Mouse (Mus musculus): ENCODE results near the gene Rbm17.

DNA sequence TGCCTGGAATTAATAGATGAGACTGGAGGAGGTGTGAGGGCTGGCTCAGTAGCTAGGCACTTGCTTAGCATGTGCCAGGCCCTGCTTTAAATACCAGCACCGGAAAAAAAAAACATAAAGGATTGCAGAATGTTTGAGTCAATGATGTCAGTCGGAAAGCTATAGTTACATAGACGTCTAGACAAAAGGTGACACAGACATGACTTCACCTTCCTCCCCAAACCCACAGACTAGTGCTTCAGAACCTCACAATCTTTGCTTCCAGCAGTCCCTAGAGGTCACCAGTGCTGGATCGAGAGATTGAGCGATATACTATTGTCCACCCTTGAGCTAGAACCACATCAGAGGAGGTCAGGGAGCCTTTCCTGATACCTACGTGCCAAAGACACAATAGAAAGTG lies 31.1 kb upstream of the Rbm17 start:
- no peak for TF ChIP-seq CTCF (conservative IDR thresholded peaks at IDR 0.05; ENCODE audit: insufficient read depth, insufficient read length, low read depth, low read length)
- no peak for TF ChIP-seq POLR2A (IDR thresholded peaks at IDR 0.05; ENCODE audit: low read depth, low read length)
